Mouse (Mus musculus) MEL (cell line): ENCODE results near the gene Rps26.
"Not testable (repeated sequence)": the region's sequence is repeated elsewhere in the genome, so short reads cannot be mapped to it uniquely, and the experiment has no call there.

Experiments
- CTCF ChIP-seq, 3 experiments: IDR thresholded peaks in 2 of 3; conservative IDR thresholded peaks in 1 of 3; 2 replicates each; pipeline ENCODE4 v1.5.1; 2011 to 2012; ENCODE audit warnings: low read length in 3 of 3, low read depth in 2 of 3, mild to moderate bottlenecking in 2 of 3, improper control_type of control experiment in 1 of 3, inconsistent platforms in 1 of 3, mixed read lengths in 1 of 3, moderate library complexity in 1 of 3; ENCODE audit not compliant: control insufficient read depth in 1 of 3, insufficient read depth in 1 of 3, poor library complexity in 1 of 3, severe bottlenecking in 1 of 3
- EP300 ChIP-seq, 2 experiments: IDR thresholded peaks; 2 replicates each; pipeline ENCODE4 v1.6.1; 2011; ENCODE audit warnings: improper control_type of control experiment in 2 of 2, low read length in 2 of 2, low read depth in 1 of 2, mild to moderate bottlenecking in 1 of 2
- ETS1 ChIP-seq: IDR thresholded peaks from 2 replicates; pipeline ENCODE4 v1.6.1; 2012; ENCODE audit warnings: low read depth, mild to moderate bottlenecking, inconsistent platforms, low read length, improper control_type of control experiment, moderate library complexity
- POLR2A ChIP-seq, 2 experiments: IDR thresholded peaks; 2 replicates each; pipeline ENCODE4 v1.6.1; 2011 to 2012; ENCODE audit warnings: low read length in 2 of 2, mild to moderate bottlenecking in 2 of 2, control low read depth in 1 of 2, improper control_type of control experiment in 1 of 2, low read depth in 1 of 2, moderate library complexity in 1 of 2; ENCODE audit not compliant: control insufficient read depth in 1 of 2, insufficient read depth in 1 of 2, poor library complexity in 1 of 2
- SMC3 ChIP-seq: IDR thresholded peaks from 2 replicates; pipeline ENCODE4 v1.6.1; 2011; ENCODE audit warnings: low read depth, low read length, improper control_type of control experiment
- TAL1 ChIP-seq: IDR thresholded peaks from 2 replicates; pipeline ENCODE4 v1.6.1; 2012; ENCODE audit warnings: mild to moderate bottlenecking, inconsistent platforms, low read length, moderate library complexity, mixed read lengths
- ZC3H11A ChIP-seq: IDR thresholded peaks from 2 replicates; pipeline ENCODE4 v1.6.1; 2012; ENCODE audit warnings: low read depth, mild to moderate bottlenecking, inconsistent platforms, low read length, improper control_type of control experiment
- ZKSCAN1 ChIP-seq: IDR thresholded peaks from 2 replicates; pipeline ENCODE4 v1.6.1; 2012; ENCODE audit warnings: low read depth, mild to moderate bottlenecking, inconsistent platforms, low read length, improper control_type of control experiment, moderate library complexity

DNA sequence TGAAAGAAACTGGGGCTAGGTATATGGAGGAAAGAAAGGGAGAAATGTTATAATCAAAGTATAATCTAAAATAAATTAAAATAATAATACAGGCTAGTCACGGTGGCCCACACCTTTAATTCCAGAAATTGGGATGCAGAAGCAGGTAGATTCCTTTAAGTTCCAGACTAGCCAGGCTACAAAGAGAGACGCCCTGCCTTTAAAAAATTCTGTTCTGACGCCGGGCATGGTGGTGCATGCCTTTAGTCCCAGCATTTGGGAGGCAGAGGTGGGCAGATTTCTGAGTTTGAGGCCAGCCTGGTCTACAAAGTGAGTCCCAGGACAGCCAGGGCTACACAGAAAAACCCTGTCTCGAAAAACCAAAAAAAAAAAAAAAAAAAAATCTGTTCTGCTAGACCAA, 3.8 kb upstream of the Rps26 start:
- not testable (repeated sequence) for TF ChIP-seq TAL1; ZC3H11A; CTCF (IDR thresholded peaks at IDR 0.05 in 2 of 3, conservative IDR thresholded peaks at IDR 0.05 in 1 of 3; ENCODE audit: control insufficient read depth in 1 of 3, insufficient read depth in 1 of 3, low read depth in 2 of 3, low read length in 3 of 3, poor library complexity in 1 of 3, severe bottlenecking in 1 of 3); EP300 (IDR thresholded peaks at IDR 0.05; ENCODE audit: low read depth in 1 of 2, low read length in 2 of 2); ETS1; POLR2A (IDR thresholded peaks at IDR 0.05; ENCODE audit: control insufficient read depth in 1 of 2, insufficient read depth in 1 of 2, low read depth in 1 of 2, low read length in 2 of 2, poor library complexity in 1 of 2); SMC3; ZKSCAN1
